Mouse (Mus musculus) hindbrain, embryonic 13.5 days (tissue): ENCODE results near the gene Msx1. TPM values are rescaled to one million over a fixed set of nuclear protein-coding genes. Genes with fewer than 3 reads are reported as not detected.
A peak's percentile ranks its signal among the peaks of the same experiment; 100 is the strongest.

ENCODE experiments used
- ATAC-seq: fragments of 200-750 bp; cut with Nextera tagmentation; 2 replicates; pipeline ENCODE4 v1.8.0; 2017; ENCODE audit warnings: moderate TSS enrichment; ENCODE audit not compliant: low FRiP score
- H3K27ac ChIP-seq: fragments of 300-500 bp; sonication (generic); 2 replicates; pipeline ENCODE4 v1.5.1; 2015; ENCODE audit warnings: inconsistent platforms, mild to moderate bottlenecking, moderate library complexity
- H3K27me3 ChIP-seq: fragments of 300-500 bp; sonication (generic); 2 replicates; pipeline ENCODE4 v1.6.1; 2015; ENCODE audit warnings: mild to moderate bottlenecking, inconsistent platforms
- H3K36me3 ChIP-seq: fragments of 300-500 bp; sonication (generic); 2 replicates; pipeline ENCODE4 v1.6.1; 2015; ENCODE audit warnings: mild to moderate bottlenecking, inconsistent platforms
- H3K4me1 ChIP-seq: fragments of 300-500 bp; sonication (generic); replicated peaks from 2 replicates; pipeline ENCODE4 v1.6.1; 2015; ENCODE audit warnings: inconsistent platforms
- H3K4me2 ChIP-seq: fragments of 300-500 bp; sonication (generic); 2 replicates; pipeline ENCODE4 v1.6.1; 2015; ENCODE audit warnings: inconsistent platforms, mild to moderate bottlenecking, moderate library complexity
- H3K4me3 ChIP-seq: fragments of 300-500 bp; sonication (generic); 2 replicates; pipeline ENCODE4 v1.5.1; 2015; ENCODE audit warnings: mild to moderate bottlenecking, inconsistent platforms
- H3K9ac ChIP-seq: fragments of 300-500 bp; sonication (generic); 2 replicates; pipeline ENCODE4 v1.6.1; 2015; ENCODE audit warnings: mild to moderate bottlenecking, inconsistent platforms
- H3K9me3 ChIP-seq: fragments of 300-500 bp; sonication (generic); 2 replicates; pipeline ENCODE4 v1.6.1; 2016; ENCODE audit warnings: inconsistent platforms
- WGBS: fragments of 180-500 bp; shearing (Covaris S2); methylation state at CpG from one replicate; pipeline ENCODE4 v1.1.7; 2015; 5-methylcytosine and 5-hydroxymethylcytosine counted together
- polyA plus RNA-seq: library from polyadenylated mRNA; unstranded; fragments of >200 nt; fragmentation: Nextera tagmentation; extraction: Ambion mirVana; gene quantifications from 2 replicates; pipeline ENCODE4 v1.2.1, GENCODE M21; 2015

Gene Msx1
- polyA plus RNA-seq = 28.6 and 59.6 TPM in 2 replicates

DNA sequence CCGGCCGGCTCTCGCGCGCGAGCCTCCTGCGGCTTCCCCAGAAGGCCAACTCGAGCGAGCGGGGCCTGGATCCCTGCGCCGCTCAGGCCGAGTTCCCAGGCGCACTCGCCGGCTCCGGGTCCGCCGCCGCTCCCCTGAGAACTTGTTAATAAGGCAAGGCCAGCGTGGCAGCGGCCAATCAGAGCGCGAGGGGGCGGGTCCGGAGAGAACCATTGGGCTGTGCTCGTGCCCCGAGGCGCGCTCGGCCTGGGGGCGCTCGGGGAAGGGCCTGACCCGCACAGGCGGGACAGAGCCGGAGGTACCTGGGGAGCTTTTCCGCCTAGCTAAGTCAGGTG, at the start of gene Msx1:
Gene Msx1, minus strand, starts transcription at position 123 of the 335 bp plus-strand sequence.
- no peaks in the 10 kb centered on the region for H3K9me3 ChIP-seq
- WGBS = under 1% methylated on average over 37 of the region's 37 CpGs
- no peaks in the 10 kb centered on the region for H3K36me3 ChIP-seq
- H3K27me3 ChIP-seq = peaks cover 95% of the 10 kb centered on the region
- H3K4me3 ChIP-seq = peak within 1 kb of the TSS; percentile 43
- H3K4me1 ChIP-seq = peaks cover 51% of the 10 kb centered on the region
- H3K9ac ChIP-seq = peak within 1 kb of the TSS; percentile 73
- ATAC-seq = peak; percentile 54
- H3K27ac ChIP-seq = 0 out of 2 replicates have a peak within 1 kb of the TSS, but pooled peaks have one; percentile 18
- peak within 1 kb of the TSS; percentile 65 for H3K4me2 ChIP-seq

GRCm38 (mm10) chr5:37865471-37865870, 41.1 kb upstream of the Msx1 start:
- Histone ChIP-seq H3K9ac (no peak overlapping the region), H3K27ac (no peak overlapping the region), H3K4me1 (peaks cover 2% of the 10 kb centered on the region), H3K9me3 (no peaks in the 10 kb centered on the region), H3K4me3 (no peak overlapping the region), H3K27me3 (peaks cover 40% of the 10 kb centered on the region), H3K36me3 (no peaks in the 10 kb centered on the region), H3K4me2 (no peak overlapping the region)
- 58% methylated on average over 6 of the region's 6 CpGs for WGBS
- no peak for ATAC-seq

DNA sequence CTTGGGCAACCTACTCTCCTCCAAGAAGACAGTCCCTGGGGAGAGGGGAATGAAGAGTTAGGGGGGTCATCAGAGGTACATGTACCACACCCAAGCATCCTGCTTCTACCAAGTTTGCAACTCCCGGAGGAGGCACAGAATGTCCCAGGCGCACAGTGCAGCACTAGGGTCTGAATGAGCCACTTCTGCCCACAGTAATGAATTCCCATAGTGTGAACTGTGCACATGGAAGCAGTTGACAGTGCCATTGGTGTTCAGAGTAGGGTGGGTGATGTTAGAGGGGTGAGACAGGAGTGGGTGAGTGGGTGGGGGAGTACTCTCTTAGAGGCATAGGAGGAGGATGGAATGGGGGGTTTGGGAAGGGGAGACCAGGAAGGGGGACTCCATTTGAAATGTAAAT, 39.9 kb upstream of the Msx1 start:
- Histone ChIP-seq H3K4me2 (no peak overlapping the region), H3K9ac (no peak overlapping the region), H3K36me3 (no peaks in the 10 kb centered on the region), H3K4me3 (no peak overlapping the region), H3K27ac (no peak overlapping the region), H3K9me3 (no peaks in the 10 kb centered on the region), H3K4me1 (peaks cover 9% of the 10 kb centered on the region), H3K27me3 (peaks cover 51% of the 10 kb centered on the region)
- 91% methylated on average over 2 of the region's 2 CpGs for WGBS
- no peak for ATAC-seq

DNA sequence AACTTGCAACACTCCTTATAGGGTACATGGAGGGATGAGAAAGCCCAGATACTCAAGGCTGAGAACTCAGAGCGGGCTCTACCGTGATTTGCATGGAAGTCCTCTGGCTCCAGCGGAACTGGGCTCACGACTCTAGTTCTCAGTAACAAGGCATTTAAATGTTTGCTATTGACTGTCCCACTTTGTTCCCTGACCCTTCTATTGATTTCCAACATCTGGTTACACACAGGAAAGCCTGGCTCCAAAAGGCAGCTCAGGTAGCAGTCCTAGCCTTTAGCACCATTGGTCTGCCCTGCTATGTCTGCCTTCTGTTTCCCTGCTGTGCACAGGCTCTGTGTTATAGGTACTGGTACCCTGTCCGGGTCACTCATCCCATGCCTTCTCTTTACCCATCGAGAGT, 36.5 kb upstream of the Msx1 start:
- H3K4me3 ChIP-seq = no peak overlapping the region
- H3K27me3 ChIP-seq = peaks cover 57% of the 10 kb centered on the region
- no peak overlapping the region for H3K27ac ChIP-seq
- no peak overlapping the region for H3K9ac ChIP-seq
- H3K4me1 ChIP-seq = peaks cover 24% of the 10 kb centered on the region
- ATAC-seq = no peak
- WGBS = 80% methylated on average over 6 of the region's 6 CpGs
- H3K36me3 ChIP-seq = no peaks in the 10 kb centered on the region
- H3K9me3 ChIP-seq = no peaks in the 10 kb centered on the region
- H3K4me2 ChIP-seq = no peak overlapping the region

- ATAC-seq = no peak
- Histone ChIP-seq H3K27me3 (peaks cover 54% of the 10 kb centered on the region), H3K27ac (no peak overlapping the region), H3K4me2 (no peak overlapping the region), H3K9me3 (no peaks in the 10 kb centered on the region), H3K4me1 (peaks cover 24% of the 10 kb centered on the region), H3K4me3 (no peak overlapping the region), H3K9ac (no peak overlapping the region), H3K36me3 (no peaks in the 10 kb centered on the region)
- WGBS = 50% methylated on average over 7 of the region's 7 CpGs
These were observed 35.9 kb upstream of the Msx1 start for GRCm38 (mm10) chr5:37860151-37860721.

GRCm38 (mm10) chr5:37857763-37858545, 33.6 kb upstream of the Msx1 start:
- H3K36me3 ChIP-seq = no peaks in the 10 kb centered on the region
- peaks cover 48% of the 10 kb centered on the region for H3K27me3 ChIP-seq
- 38% methylated on average over 14 of the region's 14 CpGs for WGBS
- no peaks in the 10 kb centered on the region for H3K9me3 ChIP-seq
- no peak overlapping the region for H3K27ac ChIP-seq
- no peak overlapping the region for H3K4me2 ChIP-seq
- no peak overlapping the region for H3K9ac ChIP-seq
- no peak overlapping the region for H3K4me3 ChIP-seq
- ATAC-seq = peak; percentile 64
- H3K4me1 ChIP-seq = peaks cover 24% of the 10 kb centered on the region

- H3K27me3 ChIP-seq = peaks cover 40% of the 10 kb centered on the region
- no peak overlapping the region for H3K9ac ChIP-seq
- H3K4me2 ChIP-seq = no peak overlapping the region
- H3K9me3 ChIP-seq = no peaks in the 10 kb centered on the region
- H3K27ac ChIP-seq = no peak overlapping the region
- H3K4me3 ChIP-seq = no peak overlapping the region
- H3K4me1 ChIP-seq = peaks cover 32% of the 10 kb centered on the region
- WGBS = 64% methylated on average over 5 of the region's 5 CpGs
- H3K36me3 ChIP-seq = no peaks in the 10 kb centered on the region
- no peak for ATAC-seq
These were observed 31.7 kb upstream of the Msx1 start for GRCm38 (mm10) chr5:37856057-37856456.

DNA sequence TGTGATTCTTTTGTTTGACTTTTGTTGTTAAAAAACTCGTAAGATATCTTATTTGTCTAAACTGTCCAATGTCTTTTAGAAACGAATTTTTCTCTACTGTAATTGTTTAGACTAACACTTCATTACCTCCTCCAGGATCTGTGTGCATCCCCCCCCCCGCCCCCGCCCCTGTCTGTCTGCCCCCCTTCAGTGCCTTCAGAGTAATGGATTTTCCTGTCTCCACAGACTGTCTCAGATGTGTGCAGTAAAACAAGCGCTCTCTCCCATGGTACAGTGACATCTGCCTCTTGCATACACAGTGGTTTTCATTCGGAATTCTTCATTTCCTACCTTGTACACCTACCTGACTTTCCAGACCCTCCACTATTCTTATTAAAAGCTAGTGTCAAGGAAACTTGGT, 29.9 kb upstream of the Msx1 start:
- no peak for ATAC-seq
- H3K9ac ChIP-seq = no peak overlapping the region
- WGBS = 75% methylated on average over 6 of the region's 6 CpGs
- H3K27me3 ChIP-seq = peaks cover 31% of the 10 kb centered on the region; the same call in 1 of the 2 replicates
- H3K36me3 ChIP-seq = no peaks in the 10 kb centered on the region
- H3K4me2 ChIP-seq = no peak overlapping the region
- H3K9me3 ChIP-seq = no peaks in the 10 kb centered on the region
- no peak overlapping the region for H3K27ac ChIP-seq
- H3K4me1 ChIP-seq = peaks cover 30% of the 10 kb centered on the region
- H3K4me3 ChIP-seq = no peak overlapping the region

- H3K36me3 ChIP-seq = no peaks in the 10 kb centered on the region
- peaks cover 39% of the 10 kb centered on the region for H3K27me3 ChIP-seq
- no peaks in the 10 kb centered on the region for H3K9me3 ChIP-seq
- H3K4me3 ChIP-seq = no peak overlapping the region
- peak overlapping the region; percentile 19; the same call in 1 of the 2 replicates for H3K27ac ChIP-seq
- H3K4me2 ChIP-seq = peak overlapping the region; percentile 4; the same call in 1 of the 2 replicates
- H3K4me1 ChIP-seq = peaks cover 26% of the 10 kb centered on the region
- peak; percentile 68 for ATAC-seq
- 32% methylated on average over 15 of the region's 15 CpGs for WGBS
- no peak overlapping the region; the same call in 1 of the 2 replicates for H3K9ac ChIP-seq
These were observed 27.1 kb upstream of the Msx1 start for GRCm38 (mm10) chr5:37851305-37851982.

- Histone ChIP-seq H3K27me3 (peaks cover 57% of the 10 kb centered on the region), H3K4me1 (peaks cover 22% of the 10 kb centered on the region), H3K4me2 (no peak overlapping the region), H3K36me3 (no peaks in the 10 kb centered on the region), H3K9ac (no peak overlapping the region), H3K4me3 (no peak overlapping the region), H3K27ac (no peak overlapping the region), H3K9me3 (no peaks in the 10 kb centered on the region)
- no peak for ATAC-seq
- WGBS = 38% methylated on average over 8 of the region's 8 CpGs
These were observed 24.8 kb upstream of the Msx1 start for GRCm38 (mm10) chr5:37848991-37849719.

- WGBS = 32% methylated on average over 3 of the region's 3 CpGs
- peaks cover 87% of the 10 kb centered on the region for H3K27me3 ChIP-seq
- peak; percentile 30; the same call in 1 of the 2 replicates for ATAC-seq
These were observed 11.9 kb upstream of the Msx1 start for GRCm38 (mm10) chr5:37836267-37836646.

More at GRCm38 (mm10) chr5:37836267-37836646, 11.9 kb upstream of the Msx1 start:
- Histone ChIP-seq H3K4me2 (no peak overlapping the region), H3K4me3 (no peak overlapping the region), H3K9me3 (no peaks in the 10 kb centered on the region), H3K27ac (no peak overlapping the region), H3K4me1 (peaks cover 21% of the 10 kb centered on the region), H3K36me3 (no peaks in the 10 kb centered on the region), H3K9ac (no peak overlapping the region)
